Mouse (Mus musculus) right cerebral cortex, postnatal 14 days (tissue): ENCODE data around the gene Qtrt2.
A peak's percentile ranks its signal among the peaks of the same experiment; 100 is the strongest.

ENCODE experiments used
- DNase-seq: peaks from one replicate; pipeline ENCODE4 v3.0.0; 2022

Gene Qtrt2

GRCm38 (mm10) chr16:43926341-43926859, at the start of gene Qtrt2:
Qtrt2 (minus strand) TSS chr16:43926809.
- DNase-seq = no peak

- DNase-seq = no peak
Observed at GRCm38 (mm10) chr16:43973606-43974220, 47.1 kb upstream of the Qtrt2 start.

- no peak for DNase-seq
Observed at GRCm38 (mm10) chr16:43973147-43973546, 46.5 kb upstream of the Qtrt2 start.

- no peak for DNase-seq
Observed at GRCm38 (mm10) chr16:43972391-43972790, 45.8 kb upstream of the Qtrt2 start.

- no peak for DNase-seq
Observed at GRCm38 (mm10) chr16:43971741-43972140, 45.1 kb upstream of the Qtrt2 start.

- no peak for DNase-seq
Observed at GRCm38 (mm10) chr16:43971189-43971588, 44.6 kb upstream of the Qtrt2 start.

- no peak for DNase-seq
Observed at GRCm38 (mm10) chr16:43970426-43970825, 43.8 kb upstream of the Qtrt2 start.

- no peak for DNase-seq
Observed at GRCm38 (mm10) chr16:43965781-43966389, 39.3 kb upstream of the Qtrt2 start.

GRCm38 (mm10) chr16:43963780-43964179, 37.2 kb upstream of the Qtrt2 start:
- no peak for DNase-seq

GRCm38 (mm10) chr16:43963291-43963690, 36.7 kb upstream of the Qtrt2 start:
- no peak for DNase-seq

- DNase-seq = no peak
Observed at GRCm38 (mm10) chr16:43958038-43958437, 31.4 kb upstream of the Qtrt2 start.

- no peak for DNase-seq
Observed at GRCm38 (mm10) chr16:43954913-43955312, 28.3 kb upstream of the Qtrt2 start.

GRCm38 (mm10) chr16:43951591-43951990, 25.0 kb upstream of the Qtrt2 start:
- DNase-seq = no peak

- DNase-seq = no peak
Observed at GRCm38 (mm10) chr16:43945869-43946268, 19.3 kb upstream of the Qtrt2 start.

- no peak for DNase-seq
Observed at GRCm38 (mm10) chr16:43945351-43945750, 18.7 kb upstream of the Qtrt2 start.

- DNase-seq = no peak
Observed at GRCm38 (mm10) chr16:43940846-43941245, 14.2 kb upstream of the Qtrt2 start.

GRCm38 (mm10) chr16:43935892-43936291, 9.3 kb upstream of the Qtrt2 start:
- no peak for DNase-seq

GRCm38 (mm10) chr16:43935367-43935766, 8.8 kb upstream of the Qtrt2 start:
- DNase-seq = peak; percentile 32

GRCm38 (mm10) chr16:43934856-43935255, 8.2 kb upstream of the Qtrt2 start:
- no peak for DNase-seq

- no peak for DNase-seq
Observed at GRCm38 (mm10) chr16:43933041-43933440, 6.4 kb upstream of the Qtrt2 start.

- peak; percentile 19 for DNase-seq
Observed at GRCm38 (mm10) chr16:43932319-43932718, 5.7 kb upstream of the Qtrt2 start.

- no peak for DNase-seq
Observed at GRCm38 (mm10) chr16:43931502-43931901, 4.9 kb upstream of the Qtrt2 start.

- DNase-seq = no peak
Observed at GRCm38 (mm10) chr16:43930577-43930976, 4.0 kb upstream of the Qtrt2 start.

GRCm38 (mm10) chr16:43925846-43926245, 763 bp downstream of the Qtrt2 start:
- DNase-seq = no peak
